Mouse (Mus musculus) cerebellum, adult 9-11 months (tissue): ENCODE data around the gene Inppl1.

Source experiments
- DNase-seq: peaks from one replicate; pipeline ENCODE4 v3.0.0; 2022

Gene Inppl1

GRCm38 (mm10) chr7:101837154-101837605 lies 849 bp downstream of the Inppl1 start:
- peak; percentile 34 for DNase-seq

DNA sequence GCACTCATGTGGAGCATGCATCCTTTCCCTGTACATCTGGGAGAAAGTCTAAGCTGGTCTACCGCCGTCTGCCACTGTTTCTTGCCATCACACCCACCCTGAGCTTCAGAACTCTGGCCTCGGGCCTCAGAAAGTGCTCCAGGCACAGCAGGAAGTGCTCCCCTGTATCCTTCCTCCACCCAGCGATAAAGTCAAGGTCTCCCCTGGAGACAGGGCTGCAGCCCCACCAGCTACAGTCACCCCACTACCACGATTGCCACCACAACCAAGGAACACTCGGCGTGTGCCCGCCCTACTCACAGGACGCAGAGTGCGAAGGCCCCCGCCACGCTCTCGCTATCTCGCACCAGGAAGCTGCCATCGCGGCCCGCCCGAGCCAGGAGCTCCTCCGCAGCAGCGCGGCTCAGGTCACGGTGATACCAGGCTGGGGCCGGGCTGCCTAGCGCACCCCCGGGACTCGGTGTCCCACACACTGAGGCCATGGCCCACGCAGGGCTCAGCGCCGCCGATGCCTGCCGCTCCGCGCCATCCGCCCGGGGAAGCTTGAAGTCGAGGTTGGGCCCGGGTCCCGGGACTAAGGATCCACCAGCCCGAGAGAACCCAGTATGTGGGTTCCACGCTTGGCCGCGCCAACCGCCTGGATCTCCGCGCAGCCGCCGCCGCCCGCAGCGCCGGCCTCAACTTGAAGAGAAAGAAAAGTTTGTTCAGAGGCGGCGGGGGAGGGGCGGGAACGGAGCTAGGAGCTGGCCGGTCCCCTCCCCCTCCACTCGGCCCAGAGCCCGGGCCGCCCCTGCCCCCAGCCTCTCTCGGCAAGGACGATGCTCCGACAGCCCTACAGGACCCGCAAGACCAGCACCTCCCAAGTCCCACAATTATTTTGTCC lies 1.5 kb downstream of the Inppl1 start:
- DNase-seq: peak; percentile 39

DNA sequence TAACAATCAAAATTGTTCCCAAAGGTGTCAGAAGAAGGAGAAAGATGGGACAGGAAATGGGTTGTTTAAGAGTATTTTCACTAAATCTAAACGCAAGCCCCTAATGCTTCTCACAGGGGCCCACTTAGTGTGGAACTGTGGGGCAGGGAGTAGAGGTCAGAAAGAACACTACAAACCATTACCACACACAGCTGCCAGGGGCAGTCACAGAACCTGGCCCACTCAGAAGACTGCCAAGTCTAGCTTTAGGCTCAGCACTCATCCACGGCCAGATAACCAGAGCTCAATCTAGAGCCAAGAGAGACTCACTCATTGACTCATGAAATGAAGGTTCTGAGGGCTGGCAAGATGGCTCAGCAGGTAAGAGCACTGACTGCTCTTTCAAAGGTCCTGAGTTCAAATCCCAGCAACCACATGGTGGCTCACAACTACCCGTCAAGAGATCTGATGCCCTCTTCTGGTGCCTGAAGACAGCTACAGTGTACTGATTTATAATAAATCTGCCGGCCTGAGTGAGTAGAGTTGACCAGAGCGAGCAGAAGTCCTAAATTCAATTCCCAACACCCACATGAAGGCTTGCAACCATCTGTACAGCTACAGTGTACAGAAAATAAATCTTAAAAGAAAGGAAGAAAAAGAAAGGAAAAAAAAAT lies 2.4 kb downstream of the Inppl1 start:
- no peak for DNase-seq

DNA sequence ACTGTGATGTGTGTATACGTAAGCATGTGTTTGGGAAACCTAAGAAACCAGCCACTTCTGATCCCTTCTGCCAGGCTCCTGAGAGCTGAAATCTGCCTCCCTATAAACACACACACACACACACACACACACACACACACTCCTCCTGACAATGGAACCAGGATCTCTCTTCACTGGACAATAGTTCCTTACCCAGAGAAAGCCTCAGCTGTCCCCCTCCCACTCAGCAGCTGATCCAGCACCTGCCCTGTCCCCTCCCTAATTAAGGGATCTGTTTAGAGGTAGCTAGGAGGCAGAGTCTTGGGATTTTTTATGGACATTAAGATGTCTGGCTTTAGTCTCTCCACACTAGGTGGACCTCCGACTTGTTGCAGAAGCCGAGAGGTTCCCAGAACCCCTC lies 3.1 kb downstream of the Inppl1 start:
- DNase-seq: no peak

- DNase-seq: no peak
Measured at GRCm38 (mm10) chr7:101833916-101834584, 4.0 kb downstream of the Inppl1 start.

DNA sequence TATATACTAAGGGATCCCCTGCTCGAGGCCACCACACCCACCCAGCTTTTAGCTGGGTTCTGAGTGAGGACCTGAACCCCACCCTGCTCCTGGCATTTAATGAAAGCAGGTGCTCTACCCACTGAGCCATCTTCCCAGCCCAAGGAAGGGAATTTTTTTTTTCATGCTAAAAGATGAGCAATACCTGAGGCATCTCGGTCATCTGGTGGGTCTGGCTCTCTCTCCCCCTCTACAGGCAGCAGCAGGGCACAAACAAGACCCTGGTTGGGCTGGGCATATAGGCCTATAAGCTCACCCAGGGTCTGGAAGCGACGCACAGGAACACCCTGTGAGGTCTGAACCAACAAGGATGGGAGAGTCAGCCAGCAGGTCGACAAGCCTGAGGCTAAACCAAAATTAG lies 4.7 kb downstream of the Inppl1 start:
- DNase-seq: no peak

GRCm38 (mm10) chr7:101832372-101832771 lies 5.7 kb downstream of the Inppl1 start:
- DNase-seq: no peak

- no peak for DNase-seq
Measured at GRCm38 (mm10) chr7:101831437-101831836, 6.6 kb downstream of the Inppl1 start.

GRCm38 (mm10) chr7:101830373-101830772 lies 7.7 kb downstream of the Inppl1 start:
- DNase-seq: no peak

DNA sequence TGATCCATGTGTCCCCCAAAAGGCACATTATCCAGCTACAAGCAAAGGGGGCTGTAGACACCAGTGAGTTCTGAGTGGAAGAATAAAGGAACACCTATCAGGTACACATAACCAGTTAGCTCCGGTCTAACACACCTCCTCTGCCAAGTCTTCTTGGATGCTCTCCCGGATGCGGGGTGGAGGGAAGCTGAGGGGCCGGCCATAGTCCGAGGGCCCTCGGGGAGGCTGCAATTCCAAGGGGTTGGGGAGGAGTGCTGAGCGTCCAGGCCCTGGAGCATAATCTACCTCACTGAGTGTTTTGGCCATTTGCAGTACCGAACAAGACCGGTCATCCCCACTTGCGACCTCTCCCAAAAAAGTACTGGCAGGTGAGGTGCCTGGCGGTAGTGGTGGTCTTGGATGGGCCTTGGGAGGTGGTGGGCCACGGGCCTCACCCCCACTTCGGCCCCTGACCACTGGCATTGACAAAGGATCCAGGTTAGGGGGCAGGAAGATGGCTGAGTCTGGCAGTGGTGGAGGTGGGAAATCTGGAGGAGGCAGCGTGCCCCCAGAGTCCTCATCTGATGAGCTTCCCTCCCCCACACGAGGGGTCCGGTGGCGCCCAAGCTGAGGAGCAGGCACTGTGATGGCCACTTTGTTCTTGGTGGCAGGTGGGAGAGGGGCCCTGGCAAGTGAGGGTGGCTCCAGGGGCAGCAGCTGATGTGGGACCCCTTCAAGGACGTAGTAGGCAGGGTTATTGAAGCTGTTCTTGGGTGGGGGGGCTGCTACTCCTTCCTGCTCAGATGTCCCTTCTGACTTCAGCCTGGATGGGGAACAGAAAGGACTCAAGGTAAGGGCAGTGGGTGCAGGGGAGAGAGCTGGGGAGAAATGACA lies 14.0 kb downstream of the Inppl1 start:
- DNase-seq: no peak

DNA sequence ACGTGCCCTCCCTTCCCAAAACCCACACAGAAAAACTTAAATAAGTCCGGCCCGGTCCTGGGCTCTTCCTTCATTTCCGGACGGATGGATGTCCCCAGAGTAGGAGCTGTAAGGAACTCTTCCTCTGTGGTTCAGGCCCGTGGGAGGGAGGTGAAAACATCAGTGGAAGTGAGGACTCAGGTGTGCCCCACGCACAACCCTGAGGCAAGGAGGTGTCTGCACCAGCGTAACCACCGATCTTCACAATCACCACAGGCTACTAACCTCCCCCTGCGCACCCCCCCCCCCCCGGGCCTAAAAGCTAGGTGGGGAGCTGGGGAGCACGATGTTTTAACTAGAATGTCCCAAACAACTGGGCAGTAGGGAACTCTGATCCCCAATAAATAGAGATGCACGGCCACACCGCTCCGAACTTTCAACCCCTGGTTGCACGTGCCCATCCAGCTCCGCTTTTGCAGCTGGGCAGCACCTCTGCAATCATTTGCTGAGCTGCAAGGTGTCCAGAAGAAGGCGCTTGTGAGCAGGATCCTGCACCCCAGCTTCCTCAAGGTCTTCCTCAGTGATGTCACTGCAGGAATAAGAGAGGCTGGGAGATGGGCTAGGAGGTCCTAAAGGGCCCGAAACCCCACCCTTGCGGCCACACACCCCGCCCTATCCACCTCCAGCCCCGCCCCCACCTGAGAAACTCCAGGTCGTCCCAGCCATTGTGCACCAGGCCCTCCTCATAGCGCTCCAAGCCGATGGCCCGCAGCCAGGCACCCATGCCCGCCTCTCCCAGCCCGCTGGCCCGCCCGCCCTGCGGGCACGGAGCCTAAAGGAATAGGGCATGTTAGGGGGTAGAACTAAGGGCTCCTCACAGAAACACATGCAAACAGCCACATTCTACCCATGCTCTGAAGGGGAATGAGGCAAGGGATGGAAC lies 14.9 kb downstream of the Inppl1 start:
- no peak for DNase-seq

DNA sequence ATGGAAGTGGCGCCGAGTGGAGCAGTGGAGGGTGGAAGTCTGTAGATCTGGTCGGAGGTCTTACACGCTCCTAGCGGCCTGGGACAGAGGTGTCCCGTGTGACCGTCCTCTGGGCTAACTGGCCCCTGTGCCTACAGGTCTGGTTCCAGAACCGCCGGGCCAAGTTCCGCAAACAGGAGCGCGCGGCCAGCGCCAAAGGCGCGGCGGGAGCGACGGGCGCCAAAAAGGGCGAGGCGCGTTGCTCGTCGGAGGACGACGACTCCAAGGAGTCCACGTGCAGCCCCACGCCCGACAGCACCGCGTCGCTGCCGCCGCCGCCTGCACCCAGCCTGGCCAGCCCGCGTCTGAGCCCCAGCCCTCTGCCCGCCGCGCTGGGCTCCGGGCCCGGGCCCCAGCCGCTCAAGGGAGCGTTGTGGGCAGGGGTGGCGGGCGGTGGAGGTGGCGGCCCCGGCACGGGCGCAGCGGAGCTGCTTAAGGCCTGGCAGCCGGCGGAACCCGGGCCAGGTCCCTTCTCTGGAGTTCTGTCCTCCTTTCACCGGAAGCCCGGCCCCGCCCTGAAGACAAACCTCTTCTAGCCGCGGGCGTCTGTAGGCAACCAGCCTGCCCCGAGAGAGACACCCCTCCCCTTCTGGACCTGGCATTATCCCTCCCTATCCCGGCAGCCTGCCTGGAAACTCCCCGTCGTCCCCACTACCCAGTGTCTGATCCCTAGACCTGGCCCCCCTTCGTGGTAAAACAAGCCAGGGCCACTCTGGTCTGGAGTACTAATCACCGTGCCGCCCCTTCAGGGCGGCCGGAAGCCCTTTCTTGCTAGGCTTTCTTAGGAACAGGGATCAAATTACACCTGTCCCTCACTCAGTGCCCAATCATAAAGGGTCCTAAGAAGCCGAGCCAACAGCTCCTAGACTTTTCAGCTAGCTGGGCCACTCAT lies 16.2 kb downstream of the Inppl1 start:
- no peak for DNase-seq

GRCm38 (mm10) chr7:101820295-101821030 lies 17.6 kb downstream of the Inppl1 start:
- no peak for DNase-seq

DNA sequence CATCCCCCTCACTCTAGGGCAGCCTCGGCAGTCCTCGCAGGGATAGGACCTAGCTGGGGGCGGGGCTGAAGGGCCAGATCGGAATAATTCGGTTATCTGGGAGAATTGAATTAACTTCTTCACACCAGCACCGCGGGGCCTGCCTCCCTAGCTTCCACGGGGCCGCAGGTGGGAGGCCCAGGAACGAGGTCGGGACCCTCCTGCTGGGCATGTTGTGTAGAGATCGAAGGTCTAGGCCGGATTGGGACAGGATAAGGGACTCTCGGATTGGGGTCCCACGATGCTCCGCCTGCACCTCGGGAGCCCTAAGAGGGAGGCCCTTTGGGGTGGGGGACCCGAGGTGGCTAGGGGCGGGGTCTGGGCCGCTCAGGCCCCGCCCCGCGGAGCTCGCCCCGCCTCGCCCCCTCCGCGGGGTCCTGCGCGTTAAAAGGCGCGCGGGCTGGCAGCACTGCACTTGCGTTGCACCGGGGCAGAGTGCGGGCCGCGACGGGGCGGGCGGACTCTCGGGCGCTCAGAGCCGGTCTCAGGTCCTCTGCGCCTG lies 20.1 kb downstream of the Inppl1 start, which contains the start of gene Phox2a:
Phox2a (plus strand) TSS at position 453 of the 541 bp plus-strand sequence.
- DNase-seq: no peak

DNA sequence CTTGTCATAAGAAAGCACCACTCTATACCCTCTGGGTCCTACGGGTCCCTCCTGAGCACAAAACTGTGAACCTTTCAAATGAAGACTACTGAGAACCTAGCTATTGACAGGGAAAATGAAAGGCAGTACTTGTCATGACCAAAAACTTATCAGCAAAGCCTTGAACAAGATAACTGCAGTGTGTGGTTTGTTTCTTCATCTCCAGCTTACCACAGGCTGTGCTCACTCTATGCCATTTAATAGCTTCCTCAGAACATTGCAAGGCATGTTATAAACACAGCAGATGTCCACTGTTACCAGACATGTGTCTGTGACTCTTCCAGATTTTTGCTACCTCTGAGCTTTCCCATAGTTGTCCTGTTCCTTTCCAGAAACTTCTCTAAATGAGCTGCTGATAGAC lies 61.0 kb downstream of the Inppl1 start:
- no peak for DNase-seq

DNA sequence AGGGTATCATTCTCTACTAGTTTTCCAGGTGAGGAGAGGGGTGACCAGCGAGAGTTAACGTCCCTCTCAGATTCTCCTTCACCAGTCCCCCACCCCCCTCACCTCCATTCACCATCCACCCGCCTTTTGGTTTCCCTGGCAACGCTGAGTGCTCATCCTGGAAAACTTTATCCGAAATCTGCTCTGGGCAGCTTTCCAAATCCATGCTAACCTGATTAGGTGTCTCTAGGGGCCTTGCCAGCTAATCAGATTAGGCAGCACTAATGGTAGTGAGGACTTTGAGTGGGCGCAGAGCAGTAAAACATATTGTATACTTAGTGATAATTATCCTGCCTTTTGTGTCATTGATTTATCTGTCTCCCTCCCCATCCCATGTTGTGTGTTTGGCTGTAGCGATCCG lies 65.3 kb downstream of the Inppl1 start:
- DNase-seq: no peak
